Mouse (Mus musculus): ENCODE measurements around the gene Sf3a3.
"Not testable (repeated sequence)": the region's sequence is repeated elsewhere in the genome, so short reads cannot be mapped to it uniquely, and the experiment has no call there.

DNA sequence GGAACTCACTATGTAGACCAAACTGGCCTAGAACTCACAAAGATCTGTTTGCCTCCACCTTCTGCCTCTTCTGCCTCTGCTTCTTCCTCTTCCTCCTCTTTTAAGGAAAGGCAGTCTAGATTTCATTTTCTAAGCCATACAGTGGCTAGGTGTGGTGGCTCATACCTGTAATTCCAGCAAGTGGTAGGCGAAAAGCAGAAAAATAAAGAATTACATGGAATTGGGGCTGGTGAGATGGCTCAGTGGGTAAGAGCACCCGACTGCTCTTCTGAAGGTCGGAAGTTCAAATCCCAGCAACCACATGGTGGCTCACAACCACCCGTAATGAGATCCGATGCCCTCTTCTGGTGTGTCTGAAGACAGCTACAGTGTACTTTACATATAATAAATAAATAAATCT is 726 bp upstream of the Sf3a3 start:
- not testable (repeated sequence) for TF ChIP-seq POLR2A (IDR thresholded peaks at IDR 0.05; ENCODE audit: low read depth, low read length); CTCF (conservative IDR thresholded peaks at IDR 0.05; ENCODE audit: insufficient read depth, insufficient read length, low read depth, low read length)
